Mouse (Mus musculus): Measurements from ENCODE around the gene Iqgap1.

Iqgap1 gene

GRCm38 (mm10) chr7:80842132-80842531 lies 16.4 kb upstream of the Iqgap1 start:
- no peak for DNase-seq

GRCm38 (mm10) chr7:80840937-80841336 lies 15.2 kb upstream of the Iqgap1 start:
- DNase-seq = no peak

GRCm38 (mm10) chr7:80840241-80840640 lies 14.5 kb upstream of the Iqgap1 start:
- DNase-seq = no peak

DNA sequence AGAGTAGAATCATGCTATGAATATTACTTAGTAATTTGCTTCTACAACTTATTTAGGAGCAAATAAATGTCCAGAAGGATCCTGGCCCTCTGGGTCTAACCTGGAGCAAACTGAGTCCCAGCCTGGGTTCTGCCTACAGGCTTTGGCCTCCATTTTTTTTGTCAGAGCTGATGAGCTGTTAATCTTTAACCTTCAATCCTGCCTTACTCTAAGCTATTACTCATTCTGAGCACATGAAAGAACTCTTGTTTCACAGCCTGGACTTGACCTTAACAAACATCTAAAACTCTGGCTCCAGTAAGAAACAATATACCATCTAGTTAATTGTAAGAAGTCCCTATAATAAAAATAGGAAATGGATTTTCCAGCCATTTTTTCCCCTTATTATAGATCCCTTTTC lies 14.0 kb upstream of the Iqgap1 start:
- DNase-seq = no peak

GRCm38 (mm10) chr7:80838247-80838646 lies 12.5 kb upstream of the Iqgap1 start:
- no peak for DNase-seq

GRCm38 (mm10) chr7:80837736-80838135 lies 12.0 kb upstream of the Iqgap1 start:
- no peak for DNase-seq

- no peak for DNase-seq
Measured at GRCm38 (mm10) chr7:80835984-80836652, 10.3 kb upstream of the Iqgap1 start.

GRCm38 (mm10) chr7:80833651-80834532 lies 8.1 kb upstream of the Iqgap1 start:
- DNase-seq = peak; percentile 57

- DNase-seq = peak; percentile 94
Measured at GRCm38 (mm10) chr7:80832996-80833650, 7.3 kb upstream of the Iqgap1 start.

- DNase-seq = peak; percentile 65
Measured at GRCm38 (mm10) chr7:80832191-80832590, 6.4 kb upstream of the Iqgap1 start.

- DNase-seq = no peak
Measured at GRCm38 (mm10) chr7:80830193-80830803, 4.5 kb upstream of the Iqgap1 start.

- DNase-seq = peak; percentile 56
Measured at GRCm38 (mm10) chr7:80828146-80828860, 2.5 kb upstream of the Iqgap1 start.

DNA sequence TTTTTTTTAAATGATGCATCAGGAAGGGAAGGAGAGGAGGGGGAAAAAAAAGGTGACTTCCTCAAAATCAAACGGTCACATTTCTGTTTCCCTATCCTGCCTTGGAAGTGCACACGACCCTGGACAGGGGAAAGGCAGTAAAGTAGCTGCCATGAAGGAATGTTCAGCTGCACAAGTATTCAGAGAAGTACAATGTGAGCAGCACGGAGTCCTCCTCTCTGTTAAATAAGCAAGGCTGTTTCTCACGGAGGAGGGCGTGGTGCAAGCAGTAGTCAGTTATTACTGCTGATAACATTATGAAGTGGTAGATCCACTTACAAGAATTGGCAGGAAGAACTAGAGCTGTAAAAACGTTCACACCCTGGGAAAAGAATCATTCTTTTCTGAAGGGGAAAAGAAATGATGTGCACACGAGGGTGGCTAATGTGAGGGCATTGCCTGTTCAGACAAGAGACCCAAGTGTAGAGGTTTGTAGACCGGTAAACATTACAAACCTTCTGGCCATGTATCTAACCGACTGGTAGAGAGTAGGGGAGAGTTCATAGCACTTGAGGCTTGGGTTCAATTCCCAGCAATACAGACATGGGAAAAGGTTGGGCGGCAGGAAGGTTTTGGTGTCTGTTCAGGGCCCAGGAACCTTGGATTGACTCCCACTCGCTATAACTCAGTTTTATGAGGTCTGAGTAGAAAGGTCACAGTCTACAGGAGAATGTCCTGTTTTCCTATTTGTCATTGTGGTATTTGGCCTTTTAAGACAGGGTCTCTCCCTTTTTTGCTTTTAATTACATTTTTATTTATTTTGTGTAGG lies 1.7 kb downstream of the Iqgap1 start:
- no peak for DNase-seq

DNA sequence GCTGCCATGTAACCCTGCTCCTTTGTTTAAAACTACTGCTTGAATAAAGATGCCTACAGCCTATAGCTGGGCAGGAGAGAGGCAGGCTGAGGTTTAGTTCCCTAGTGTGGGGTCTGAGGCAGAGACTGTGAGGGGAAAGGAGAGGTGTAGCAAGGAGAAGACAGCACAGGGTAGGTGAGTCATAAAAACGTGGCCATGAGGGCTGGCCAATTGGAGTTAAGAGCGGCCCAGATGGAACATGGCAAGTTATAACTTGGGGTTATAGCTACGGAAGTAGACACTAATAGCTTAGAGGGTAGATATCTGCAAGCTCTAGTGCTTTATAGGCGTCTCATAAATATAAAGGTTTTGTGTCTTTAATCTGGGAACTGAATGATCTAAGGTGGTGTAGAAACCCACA lies 2.5 kb downstream of the Iqgap1 start:
- DNase-seq = no peak

- no peak for DNase-seq
Measured at GRCm38 (mm10) chr7:80820838-80821237, 4.9 kb downstream of the Iqgap1 start.

GRCm38 (mm10) chr7:80816641-80817040 lies 9.1 kb downstream of the Iqgap1 start:
- no peak for DNase-seq

GRCm38 (mm10) chr7:80813397-80813796 lies 12.4 kb downstream of the Iqgap1 start:
- DNase-seq = no peak

GRCm38 (mm10) chr7:80806331-80806730 lies 19.4 kb downstream of the Iqgap1 start:
- no peak for DNase-seq

- DNase-seq = peak; percentile 97
Measured at GRCm38 (mm10) chr7:80803173-80803872, 22.5 kb downstream of the Iqgap1 start.

DNA sequence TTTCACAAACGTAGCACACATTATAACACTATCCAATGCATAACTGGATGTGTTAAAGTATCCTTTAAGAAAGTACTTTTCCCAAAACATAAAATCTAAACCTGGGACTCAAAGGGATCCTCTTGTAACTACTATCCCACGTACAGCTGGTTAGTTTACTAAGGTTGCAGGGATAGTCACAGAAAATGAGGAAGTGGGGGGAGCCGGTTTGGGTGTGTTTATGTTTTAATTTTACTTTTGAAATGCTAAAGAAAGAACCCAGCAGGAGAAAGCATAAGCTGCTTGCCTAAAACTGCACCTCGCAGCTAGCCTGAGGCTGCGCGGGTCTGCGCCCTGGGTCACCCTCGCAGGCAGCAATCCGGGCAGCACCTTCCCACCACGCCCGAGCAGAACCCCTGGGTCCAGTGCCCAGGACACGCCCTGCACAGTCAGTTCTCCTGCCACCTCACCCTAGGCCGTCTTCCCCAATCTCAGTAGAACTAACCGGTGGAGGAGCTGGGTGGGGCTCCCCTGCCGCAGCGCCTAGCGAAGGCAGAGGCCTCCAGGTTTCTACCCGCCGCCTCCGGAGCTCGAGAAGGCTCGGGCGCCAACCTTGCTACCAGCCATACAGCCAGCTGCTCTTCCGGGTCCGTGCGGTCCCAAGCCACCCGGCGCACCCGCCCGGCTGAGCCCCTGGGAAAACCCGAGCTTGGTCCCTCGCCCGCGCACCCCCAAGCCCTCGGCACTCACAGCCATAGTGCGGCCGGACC lies 23.2 kb downstream of the Iqgap1 start:
- DNase-seq = no peak
